Comparison of ENCODE assay signal across 27 mouse cellular contexts in the genomic region with DNA sequence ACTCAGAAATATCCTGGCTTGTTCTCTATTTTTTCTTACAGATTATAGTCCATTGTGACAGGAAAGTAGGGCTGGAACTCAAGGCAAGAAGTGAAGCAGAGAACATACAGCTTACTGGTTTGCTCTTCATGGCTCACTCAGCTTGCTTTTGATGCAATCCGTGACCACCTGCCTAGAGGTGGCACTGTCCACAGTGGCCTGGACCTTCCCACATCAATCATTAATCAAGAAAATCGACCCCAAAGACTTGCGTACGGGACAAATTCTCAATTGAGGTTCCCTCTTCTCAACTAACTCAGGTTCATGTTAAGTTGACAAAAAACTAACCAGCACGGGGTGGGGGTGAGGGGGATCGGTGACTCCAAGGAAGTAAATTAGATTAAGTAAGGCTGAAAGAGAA.
A peak's percentile ranks its signal among the peaks of the same experiment; 100 is the strongest.
DNase-seq lines count a peak whose midpoint lies in the region; ATAC-seq lines count a peak whose summit lies in the region.
"Had no signal": no experiment of that assay in that cellular context is flagged by ENCODE, and none has a peak within 500 bp of the region (broad histone marks: within the 10 kb centered on the region; RNA-seq: fewer than 3 reads in every experiment).

No protein-coding gene starts in this region.

- no peak overlapping the region for H3K9ac ChIP-seq in liver, embryonic 12.5 days
- H3K9ac ChIP-seq in liver, embryonic 15.5 days, result no peak overlapping the region
- H3K9ac ChIP-seq: embryonic facial prominence, embryonic 12.5 days; embryonic facial prominence, embryonic 15.5 days; forebrain, embryonic 13.5 days; heart, embryonic 12.5 days; heart, embryonic 15.5 days; hindbrain, embryonic 15.5 days had no signal

- peak; percentile 39 for DNase-seq in heart, adult 11 months
- DNase-seq in heart, embryonic 10.5 days (ENCODE audit: low spot score), result no peak
- no peak for DNase-seq in thymus, postnatal 25 days
- no peak for DNase-seq in Muller cell, postnatal 12 days (ENCODE audit: inconsistent ontology term)
- no peak for DNase-seq in heart, postnatal 14 days
- DNase-seq: adrenal gland, adult 2 months; adrenal gland, postnatal 14 days; B cell, adult 2 months; cerebellum, adult 11 months; cerebellum, adult 2 months; cerebellum, adult 9-11 months; cerebellum, postnatal 25 days; gastrocnemius, postnatal 10 days; gastrocnemius, postnatal 36 days; heart, postnatal 10 days; heart, postnatal 4 days had no signal

- ATAC-seq in liver, embryonic 12.5 days, result no peak
- ATAC-seq in liver, embryonic 15.5 days (ENCODE audit: insufficient read depth), result peak; percentile 63; the same call in 1 of the 2 replicates
- ATAC-seq: forebrain, embryonic 13.5 days; forebrain, embryonic 16.5 days had no signal

- no peaks in the 10 kb centered on the region for H3K27me3 ChIP-seq in heart, embryonic 10.5 days (ENCODE audit: insufficient read depth, poor library complexity, severe bottlenecking)
- H3K27me3 ChIP-seq in liver, embryonic 12.5 days (replicated peaks), result 0 out of 2 replicates have a peak, but pooled peaks cover 3% of the 10 kb centered on the region
- no peaks in the 10 kb centered on the region for H3K27me3 ChIP-seq in liver, embryonic 15.5 days
- H3K27me3 ChIP-seq: CH12.LX; embryonic facial prominence, embryonic 12.5 days; embryonic facial prominence, embryonic 15.5 days; forebrain, embryonic 13.5 days; heart, embryonic 12.5 days; heart, embryonic 15.5 days; hindbrain, embryonic 15.5 days had no signal

- WGBS in heart, embryonic 10.5 days, result 88% methylated on average over 6 of the region's 6 CpGs
- WGBS in liver, embryonic 12.5 days (ENCODE audit: insufficient replicate concordance), result 69% methylated on average over 6 of the region's 6 CpGs
- WGBS in liver, embryonic 15.5 days (ENCODE audit: insufficient replicate concordance), result 58% methylated on average over 6 of the region's 6 CpGs

- no peak overlapping the region for H3K4me2 ChIP-seq in liver, embryonic 12.5 days
- H3K4me2 ChIP-seq in liver, embryonic 15.5 days, result 0 out of 2 replicates have a peak overlapping the region, but pooled peaks have one; percentile 25
- H3K4me2 ChIP-seq: embryonic facial prominence, embryonic 12.5 days; embryonic facial prominence, embryonic 15.5 days; forebrain, embryonic 13.5 days; heart, embryonic 12.5 days; heart, embryonic 15.5 days; hindbrain, embryonic 15.5 days had no signal

- no peaks in the 10 kb centered on the region for H3K9me3 ChIP-seq in heart, embryonic 10.5 days
- no peaks in the 10 kb centered on the region for H3K9me3 ChIP-seq in liver, embryonic 12.5 days (replicated peaks)
- no peaks in the 10 kb centered on the region for H3K9me3 ChIP-seq in liver, embryonic 15.5 days (replicated peaks)
- H3K9me3 ChIP-seq: embryonic facial prominence, embryonic 12.5 days; embryonic facial prominence, embryonic 15.5 days; forebrain, embryonic 13.5 days; G1E; heart, embryonic 12.5 days; heart, embryonic 15.5 days; hindbrain, embryonic 15.5 days had no signal

- no peak overlapping the region for H3K27ac ChIP-seq in heart, embryonic 10.5 days
- 0 out of 2 replicates have a peak overlapping the region, but pooled peaks have one; percentile 2 for H3K27ac ChIP-seq in liver, embryonic 12.5 days
- H3K27ac ChIP-seq in liver, embryonic 15.5 days (replicated peaks), result peak overlapping the region; percentile 56; the same call in 1 of the 2 replicates
- H3K27ac ChIP-seq: embryonic facial prominence, embryonic 12.5 days; embryonic facial prominence, embryonic 15.5 days; forebrain, embryonic 13.5 days; heart, embryonic 15.5 days; hindbrain, embryonic 15.5 days had no signal

- no peaks in the 10 kb centered on the region for H3K36me3 ChIP-seq in heart, embryonic 10.5 days
- no peaks in the 10 kb centered on the region for H3K36me3 ChIP-seq in liver, embryonic 12.5 days
- H3K36me3 ChIP-seq in liver, embryonic 15.5 days (replicated peaks), result no peaks in the 10 kb centered on the region
- H3K36me3 ChIP-seq: embryonic facial prominence, embryonic 12.5 days; embryonic facial prominence, embryonic 15.5 days; G1E; heart, embryonic 12.5 days; heart, embryonic 15.5 days; hindbrain, embryonic 15.5 days had no signal

- H3K4me1 ChIP-seq in heart, embryonic 10.5 days, result no peaks in the 10 kb centered on the region
- no peaks in the 10 kb centered on the region for H3K4me1 ChIP-seq in liver, embryonic 12.5 days
- no peaks in the 10 kb centered on the region for H3K4me1 ChIP-seq in liver, embryonic 15.5 days (replicated peaks)
- H3K4me1 ChIP-seq: embryonic facial prominence, embryonic 12.5 days; embryonic facial prominence, embryonic 15.5 days; forebrain, embryonic 13.5 days; heart, embryonic 12.5 days; heart, embryonic 15.5 days; hindbrain, embryonic 15.5 days had no signal

- intact Hi-C loops in heart, postnatal 14 days (cut with DNase I), result no loop called here

- no peak overlapping the region for H3K4me3 ChIP-seq in heart, embryonic 10.5 days
- H3K4me3 ChIP-seq in liver, embryonic 12.5 days, result no peak overlapping the region
- H3K4me3 ChIP-seq in liver, embryonic 15.5 days (replicated peaks), result no peak overlapping the region
- H3K4me3 ChIP-seq: embryonic facial prominence, embryonic 12.5 days; embryonic facial prominence, embryonic 15.5 days; forebrain, embryonic 13.5 days; heart, embryonic 12.5 days; heart, embryonic 15.5 days; hindbrain, embryonic 15.5 days had no signal
